Mouse (Mus musculus) forebrain, embryonic 10.5 days (tissue): Measurements from ENCODE around the gene Tlr4. TPM values are rescaled to one million over a fixed set of nuclear protein-coding genes. Genes with fewer than 3 reads are reported as not detected.

Experiments used
- DNase-seq: peaks from one replicate; pipeline ENCODE4 v3.0.0-alpha.2; 2017; ENCODE audit warnings: low spot score; ENCODE audit errors: extremely low spot score
- H3K27ac ChIP-seq: fragments of 300-500 bp; sonication (generic); 2 replicates; pipeline ENCODE4 v1.5.1; 2016; ENCODE audit warnings: mild to moderate bottlenecking
- H3K27me3 ChIP-seq: fragments of 300-500 bp; sonication (generic); 2 replicates; pipeline ENCODE4 v1.6.1; 2016; ENCODE audit warnings: mild to moderate bottlenecking; ENCODE audit not compliant: poor library complexity, severe bottlenecking
- H3K36me3 ChIP-seq: fragments of 300-500 bp; sonication (generic); replicated peaks from 2 replicates; pipeline ENCODE4 v1.6.1; 2016; ENCODE audit warnings: mild to moderate bottlenecking, moderate library complexity
- H3K4me1 ChIP-seq: fragments of 300-500 bp; sonication (generic); 2 replicates; pipeline ENCODE4 v1.6.1; 2016
- H3K4me3 ChIP-seq: fragments of 300-500 bp; sonication (generic); 2 replicates; pipeline ENCODE4 v1.5.1; 2016; ENCODE audit warnings: mild to moderate bottlenecking, moderate library complexity
- H3K9me3 ChIP-seq: fragments of 300-500 bp; sonication (generic); 2 replicates; pipeline ENCODE4 v1.6.1; 2016; ENCODE audit warnings: mild to moderate bottlenecking, moderate library complexity
- WGBS: fragments of 180-500 bp; shearing (Covaris S2); methylation state at CpG from one replicate; pipeline ENCODE4 v1.1.7; 2016; 5-methylcytosine and 5-hydroxymethylcytosine counted together
- polyA plus RNA-seq: library from polyadenylated mRNA; unstranded; fragments of >200 nt; fragmentation: Nextera tagmentation; extraction: Ambion mirVana; gene quantifications from 2 replicates; pipeline ENCODE4 v1.2.1, GENCODE M21; 2016

Tlr4 gene
- polyA plus RNA-seq, 1 experiment from 2014 or later = 1.1 TPM

DNA sequence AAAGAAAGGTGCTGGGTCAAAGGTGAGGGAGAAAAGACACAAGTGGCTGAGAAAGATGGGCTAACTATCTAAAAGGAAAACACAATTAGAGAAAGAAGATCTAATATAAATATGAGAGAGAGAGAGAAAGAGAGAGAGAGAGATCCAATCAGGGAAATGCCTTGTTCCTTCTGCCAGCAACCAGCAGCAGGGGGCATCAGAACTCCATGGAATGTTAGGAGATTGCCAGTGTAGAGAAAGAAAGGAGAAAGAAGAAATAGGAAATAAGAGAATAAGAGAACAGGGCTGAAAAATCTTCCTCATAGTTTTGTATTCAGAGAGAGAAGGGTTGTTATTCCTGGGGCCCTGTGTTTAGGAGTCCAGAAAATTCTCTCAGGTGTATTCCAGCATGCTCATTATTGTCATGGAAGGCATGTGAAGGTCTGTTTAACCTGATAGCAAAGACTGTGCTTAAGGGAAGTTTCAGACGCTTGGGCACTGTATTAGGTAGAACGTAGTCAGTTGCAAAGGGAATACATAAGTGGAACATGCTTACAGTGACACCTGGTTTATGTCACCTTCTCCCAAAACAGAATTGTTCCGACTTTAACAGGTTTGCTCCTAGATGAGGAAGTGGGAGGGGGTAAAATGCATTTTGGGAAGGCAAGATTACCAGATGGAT is 96.4 kb downstream of the Tlr4 start:
- Histone ChIP-seq H3K9me3 (no peaks in the 10 kb centered on the region), H3K4me3 (no peak overlapping the region), H3K27me3 (no peaks in the 10 kb centered on the region), H3K27ac (no peak overlapping the region), H3K36me3 (no peaks in the 10 kb centered on the region), H3K4me1 (no peaks in the 10 kb centered on the region)
- WGBS = 83% methylated on average over 3 of the region's 3 CpGs
- no peak for DNase-seq

DNA sequence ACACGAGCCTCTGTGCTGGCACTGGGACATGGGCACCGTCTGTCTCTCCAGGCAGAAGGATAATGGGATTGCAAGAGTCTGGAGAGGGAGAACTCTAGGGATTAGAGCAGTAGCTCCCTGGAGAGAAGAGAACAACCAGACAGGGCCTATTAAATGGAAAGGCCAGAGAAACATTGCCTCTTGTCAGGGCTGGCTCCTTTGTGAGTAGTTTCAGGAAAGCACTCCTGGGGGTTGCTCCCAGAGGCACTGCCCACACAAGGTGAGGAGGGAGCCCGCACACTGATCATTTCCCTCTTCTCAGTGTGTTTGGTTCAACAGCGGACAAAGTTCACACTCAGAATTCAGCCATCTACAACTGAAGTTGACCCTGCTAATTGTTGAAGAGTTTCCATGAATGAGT is 98.7 kb downstream of the Tlr4 start:
- H3K4me3 ChIP-seq = no peak overlapping the region
- H3K27me3 ChIP-seq = no peaks in the 10 kb centered on the region
- 36% methylated on average over 4 of the region's 4 CpGs for WGBS
- no peaks in the 10 kb centered on the region for H3K4me1 ChIP-seq
- H3K36me3 ChIP-seq = no peaks in the 10 kb centered on the region
- no peaks in the 10 kb centered on the region for H3K9me3 ChIP-seq
- no peak overlapping the region for H3K27ac ChIP-seq
- no peak for DNase-seq

GRCm38 (mm10) chr4:66927537-66928088 is 100.2 kb downstream of the Tlr4 start:
- H3K4me3 ChIP-seq = no peak overlapping the region
- WGBS = 86% methylated on average over 2 of the region's 2 CpGs
- no peaks in the 10 kb centered on the region for H3K27me3 ChIP-seq
- no peaks in the 10 kb centered on the region for H3K9me3 ChIP-seq
- no peaks in the 10 kb centered on the region for H3K36me3 ChIP-seq
- H3K27ac ChIP-seq = no peak overlapping the region
- DNase-seq = no peak
- H3K4me1 ChIP-seq = no peaks in the 10 kb centered on the region

GRCm38 (mm10) chr4:66938489-66939061 is 111.2 kb downstream of the Tlr4 start:
- 86% methylated on average over 4 of the region's 4 CpGs for whole genome bisulfite sequencing
- DNase-seq = no peak
- no peak overlapping the region for H3K4me3 ChIP-seq

GRCm38 (mm10) chr4:66941894-66942293 is 114.5 kb downstream of the Tlr4 start:
- H3K36me3 ChIP-seq = no peaks in the 10 kb centered on the region
- no peak overlapping the region for H3K27ac ChIP-seq

More at GRCm38 (mm10) chr4:66938489-66939061, 111.2 kb downstream of the Tlr4 start:
- H3K36me3 ChIP-seq = no peaks in the 10 kb centered on the region
- no peaks in the 10 kb centered on the region for H3K27me3 ChIP-seq
- H3K9me3 ChIP-seq = no peaks in the 10 kb centered on the region
- no peak overlapping the region for H3K27ac ChIP-seq
- H3K4me1 ChIP-seq = no peaks in the 10 kb centered on the region

DNA sequence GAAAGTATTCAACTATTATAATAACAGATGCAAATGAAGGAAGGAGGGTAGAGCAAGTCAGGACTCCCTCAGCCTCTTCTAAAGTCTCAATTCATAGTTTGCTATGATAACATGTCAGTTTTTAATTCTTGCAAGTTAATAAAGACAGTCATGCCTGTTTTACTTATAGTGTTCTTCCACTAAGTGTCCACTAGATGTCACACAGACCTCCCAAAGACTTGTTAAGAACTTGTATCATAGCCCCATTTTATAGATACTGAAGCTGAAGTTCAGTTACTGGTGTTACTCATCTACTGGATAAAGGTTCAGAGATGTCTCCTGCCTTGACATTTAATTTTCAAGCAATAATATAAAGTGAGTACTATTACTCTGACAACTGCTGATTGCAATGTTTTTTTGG is 116.3 kb downstream of the Tlr4 start:
- Histone ChIP-seq H3K36me3 (no peaks in the 10 kb centered on the region), H3K9me3 (no peaks in the 10 kb centered on the region), H3K27ac (no peak overlapping the region)

More at GRCm38 (mm10) chr4:66941894-66942293, 114.5 kb downstream of the Tlr4 start:
- no peak for DNase-seq
- Histone ChIP-seq H3K9me3 (no peaks in the 10 kb centered on the region), H3K4me1 (no peaks in the 10 kb centered on the region), H3K27me3 (no peaks in the 10 kb centered on the region), H3K4me3 (no peak overlapping the region)
- WGBS = 96% methylated on average over 1 of the region's 1 CpGs

GRCm38 (mm10) chr4:66947657-66948056 is 120.3 kb downstream of the Tlr4 start:
- Histone ChIP-seq H3K27me3 (no peaks in the 10 kb centered on the region), H3K9me3 (no peaks in the 10 kb centered on the region)

More for the DNA sequence above, 116.3 kb downstream of the Tlr4 start:
- H3K4me3 ChIP-seq = no peak overlapping the region
- H3K27me3 ChIP-seq = no peaks in the 10 kb centered on the region
- H3K4me1 ChIP-seq = no peaks in the 10 kb centered on the region
- DNase-seq = no peak

GRCm38 (mm10) chr4:66974918-66975317 is 147.5 kb downstream of the Tlr4 start:
- Histone ChIP-seq H3K36me3 (no peaks in the 10 kb centered on the region), H3K4me3 (no peak overlapping the region), H3K9me3 (no peaks in the 10 kb centered on the region), H3K27ac (no peak overlapping the region), H3K27me3 (no peaks in the 10 kb centered on the region), H3K4me1 (no peaks in the 10 kb centered on the region)
- WGBS = 80% methylated on average over 3 of the region's 3 CpGs
- DNase-seq = no peak

More at GRCm38 (mm10) chr4:66947657-66948056, 120.3 kb downstream of the Tlr4 start:
- 68% methylated on average over 1 of the region's 1 CpGs for WGBS
- DNase-seq = no peak
- H3K4me3 ChIP-seq = no peak overlapping the region
- no peak overlapping the region for H3K27ac ChIP-seq
- H3K36me3 ChIP-seq = no peaks in the 10 kb centered on the region
- H3K4me1 ChIP-seq = no peaks in the 10 kb centered on the region
